Mouse (Mus musculus) thymus, postnatal 10 days (tissue): ENCODE data around the gene Asphd1.

Source experiments
- DNase-seq, 2 experiments: peaks; one replicate each; pipeline ENCODE4 v3.0.0; 2021; ENCODE audit warnings: low spot score in 2 of 2

Gene Asphd1

DNA sequence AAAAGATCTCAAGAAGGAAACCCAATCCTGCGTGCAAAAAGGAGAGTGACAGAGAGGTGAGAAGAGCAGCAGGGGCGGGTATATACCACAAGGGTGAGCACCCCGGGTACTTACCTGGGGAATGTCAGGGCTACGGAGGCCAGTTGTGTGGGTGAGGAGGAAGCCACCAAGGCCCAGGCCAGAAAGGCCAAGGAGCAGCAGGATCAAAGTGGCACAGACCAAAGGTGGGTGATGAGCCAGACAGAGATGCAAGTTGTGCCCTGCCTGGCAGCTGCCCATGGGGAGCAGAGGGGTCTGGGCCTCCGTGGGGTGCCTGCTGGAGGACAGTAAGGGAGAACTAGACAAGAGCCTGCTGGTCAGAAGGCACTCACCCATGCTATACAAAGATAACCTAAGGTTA is 52.5 kb downstream of the Asphd1 start:
- no peak for DNase-seq
